Mouse (Mus musculus) spleen, adult 2 months (tissue): Measurements from ENCODE around the gene Tpcn1. TPM values are rescaled to one million over a fixed set of nuclear protein-coding genes. Genes with fewer than 3 reads are reported as not detected.

Experiments used
- DNase-seq, 2 experiments: peaks; one replicate each; pipeline versions ENCODE4 v3.0.0 to v3.0.0-alpha.2; 2012 to 2021; ENCODE audit warnings: low spot score in 2 of 2, low read depth in 1 of 2
- H3K27ac ChIP-seq: fragments of 200-500 bp; 2 replicates; pipeline ENCODE4 v1.5.1; 2012; ENCODE audit warnings: low read length, inconsistent platforms; ENCODE audit not compliant: insufficient read depth
- H3K27me3 ChIP-seq: fragments of 200-500 bp; 2 replicates; pipeline ENCODE4 v1.6.1; 2012; ENCODE audit warnings: mild to moderate bottlenecking, moderate library complexity, low read length, inconsistent platforms; ENCODE audit not compliant: control insufficient read depth, insufficient read depth
- H3K36me3 ChIP-seq: fragments of 200-500 bp; 2 replicates; pipeline ENCODE4 v1.6.1; 2012; ENCODE audit warnings: mild to moderate bottlenecking, low read length, inconsistent platforms; ENCODE audit not compliant: control insufficient read depth, insufficient read depth
- H3K4me1 ChIP-seq: fragments of 200-500 bp; 2 replicates; pipeline ENCODE4 v1.6.1; 2011; ENCODE audit warnings: inconsistent platforms; ENCODE audit not compliant: control insufficient read depth, insufficient read depth, insufficient read length
- H3K4me3 ChIP-seq: fragments of 200-500 bp; 2 replicates; pipeline ENCODE4 v1.5.1; 2011; ENCODE audit warnings: mild to moderate bottlenecking, inconsistent platforms; ENCODE audit not compliant: insufficient read depth, insufficient read length; ENCODE audit errors: extremely low read depth
- CTCF ChIP-seq: fragments of 200-500 bp; IDR thresholded peaks from 2 replicates; pipeline ENCODE4 v1.5.1; 2011; ENCODE audit warnings: mild to moderate bottlenecking, inconsistent platforms; ENCODE audit not compliant: insufficient read depth, insufficient read length, insufficient replicate concordance; ENCODE audit errors: extremely low read depth
- POLR2A ChIP-seq: fragments of 200-500 bp; IDR thresholded peaks from 2 replicates; pipeline ENCODE4 v1.6.1; 2011; ENCODE audit warnings: low read depth, low read length, inconsistent platforms
- whole genome bisulfite sequencing: fragments of 180-500 bp; shearing (Covaris S2); methylation state at CpG from one replicate; pipeline ENCODE4 v1.1.7; 2018; 5-methylcytosine and 5-hydroxymethylcytosine counted together
- polyA plus RNA-seq: library from polyadenylated mRNA; depleted of rRNA; stranded (reverse); fragments of >200 nt; gene quantifications from 2 replicates; pipeline ENCODE4 v1.2.3, GENCODE M21; 2012

Tpcn1 gene
- polyA plus RNA-seq, 1 experiment = 54.5 TPM

GRCm38 (mm10) chr5:120604839-120605238, 16.4 kb upstream of the Tpcn1 start:
- DNase-seq = peak; percentile 53 to 82
- no peak overlapping the region for H3K27ac ChIP-seq
- no peaks in the 10 kb centered on the region for H3K36me3 ChIP-seq
- TF ChIP-seq POLR2A (no peak), CTCF (peak; percentile 56; the same call in 1 of the 2 replicates)
- WGBS = 3% methylated on average over 6 of the region's 6 CpGs
- H3K4me1 ChIP-seq = no peaks in the 10 kb centered on the region; the same call in 1 of the 2 replicates
- H3K27me3 ChIP-seq = no peaks in the 10 kb centered on the region
- H3K4me3 ChIP-seq = no peak overlapping the region

- Histone ChIP-seq H3K36me3 (no peaks in the 10 kb centered on the region), H3K4me1 (no peaks in the 10 kb centered on the region; the same call in 1 of the 2 replicates), H3K4me3 (no peak overlapping the region), H3K27me3 (no peaks in the 10 kb centered on the region), H3K27ac (no peak overlapping the region)
- DNase-seq = no peak
- WGBS = 89% methylated on average over 7 of the region's 7 CpGs
- no peak for TF ChIP-seq POLR2A
- no peak for TF ChIP-seq CTCF
These were observed 15.0 kb upstream of the Tpcn1 start for GRCm38 (mm10) chr5:120603515-120603914.

- WGBS = 96% methylated on average over 12 of the region's 12 CpGs
- Histone ChIP-seq H3K36me3 (no peaks in the 10 kb centered on the region), H3K4me3 (no peak overlapping the region), H3K27me3 (no peaks in the 10 kb centered on the region), H3K4me1 (no peaks in the 10 kb centered on the region; the same call in 1 of the 2 replicates), H3K27ac (no peak overlapping the region)
- TF ChIP-seq CTCF (no peak), POLR2A (no peak)
- no peak for DNase-seq
These were observed 13.7 kb upstream of the Tpcn1 start for GRCm38 (mm10) chr5:120602210-120602609.

GRCm38 (mm10) chr5:120600946-120601668, 12.6 kb upstream of the Tpcn1 start:
- no peaks in the 10 kb centered on the region for H3K27me3 ChIP-seq
- TF ChIP-seq CTCF (peak; percentile 45; the same call in 1 of the 2 replicates), POLR2A (no peak)
- H3K4me3 ChIP-seq = no peak overlapping the region
- no peak for DNase-seq
- H3K4me1 ChIP-seq = no peaks in the 10 kb centered on the region; the same call in 1 of the 2 replicates
- WGBS = 79% methylated on average over 11 of the region's 11 CpGs
- H3K27ac ChIP-seq = no peak overlapping the region
- no peaks in the 10 kb centered on the region for H3K36me3 ChIP-seq

- Histone ChIP-seq H3K4me1 (no peaks in the 10 kb centered on the region), H3K4me3 (no peak overlapping the region), H3K27me3 (no peaks in the 10 kb centered on the region), H3K36me3 (no peaks in the 10 kb centered on the region), H3K27ac (no peak overlapping the region)
- TF ChIP-seq POLR2A = no peak
- no peak for TF ChIP-seq CTCF
- no peak for DNase-seq
- 70% methylated on average over 6 of the region's 6 CpGs for WGBS
These were observed 11.2 kb upstream of the Tpcn1 start for GRCm38 (mm10) chr5:120599625-120600024.

GRCm38 (mm10) chr5:120594485-120594884, 6.0 kb upstream of the Tpcn1 start:
- 90% methylated on average over 6 of the region's 6 CpGs for WGBS

GRCm38 (mm10) chr5:120592141-120592540, 3.7 kb upstream of the Tpcn1 start:
- no peak for TF ChIP-seq POLR2A
- no peaks in the 10 kb centered on the region for H3K36me3 ChIP-seq
- H3K4me1 ChIP-seq = peaks cover 8% of the 10 kb centered on the region; the same call in 1 of the 2 replicates
- no peak overlapping the region for H3K27ac ChIP-seq
- DNase-seq = no peak
- H3K4me3 ChIP-seq = no peak overlapping the region
- no peaks in the 10 kb centered on the region for H3K27me3 ChIP-seq
- WGBS = 86% methylated on average over 7 of the region's 7 CpGs

More at GRCm38 (mm10) chr5:120594485-120594884, 6.0 kb upstream of the Tpcn1 start:
- Histone ChIP-seq H3K4me3 (no peak overlapping the region), H3K4me1 (no peaks in the 10 kb centered on the region), H3K36me3 (no peaks in the 10 kb centered on the region), H3K27ac (no peak overlapping the region), H3K27me3 (no peaks in the 10 kb centered on the region)
- TF ChIP-seq CTCF (no peak), POLR2A (no peak)
- DNase-seq = no peak
